Mouse (Mus musculus) cerebellum, postnatal 36 days (tissue): ENCODE results near the gene Calca.
"Not testable (repeated sequence)": the region's sequence is repeated elsewhere in the genome, so short reads cannot be mapped to it uniquely, and the experiment has no call there.

Experiments used
- DNase-seq, 2 experiments: peaks; one replicate each; pipeline ENCODE4 v3.0.0; 2021 to 2022; ENCODE audit warnings: mixed read lengths in 2 of 2

Gene Calca

DNA sequence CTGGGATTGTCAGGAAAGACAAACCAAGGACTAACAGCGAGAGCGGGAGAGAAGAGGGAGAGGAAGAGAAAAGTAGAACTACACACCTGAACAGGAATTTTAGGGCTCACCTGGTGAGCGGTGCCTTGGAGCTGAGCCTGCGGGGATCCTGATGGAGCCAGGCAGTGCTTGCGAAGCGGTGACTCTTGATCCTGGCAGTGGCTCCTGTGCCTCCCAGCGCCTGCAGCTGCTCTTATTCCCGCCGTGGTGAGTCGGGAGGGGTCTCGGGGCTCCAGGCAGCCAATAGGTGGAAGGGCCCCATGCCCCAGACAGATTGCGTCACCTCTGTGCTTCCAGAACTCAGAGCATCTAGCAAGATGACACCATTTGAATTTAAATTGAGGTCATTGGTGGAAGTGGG is at the start of gene Calca:
Calca (minus strand) TSS at position 256 of the 400 bp plus-strand sequence.
- DNase-seq: peak; percentile 25 to 28

DNA sequence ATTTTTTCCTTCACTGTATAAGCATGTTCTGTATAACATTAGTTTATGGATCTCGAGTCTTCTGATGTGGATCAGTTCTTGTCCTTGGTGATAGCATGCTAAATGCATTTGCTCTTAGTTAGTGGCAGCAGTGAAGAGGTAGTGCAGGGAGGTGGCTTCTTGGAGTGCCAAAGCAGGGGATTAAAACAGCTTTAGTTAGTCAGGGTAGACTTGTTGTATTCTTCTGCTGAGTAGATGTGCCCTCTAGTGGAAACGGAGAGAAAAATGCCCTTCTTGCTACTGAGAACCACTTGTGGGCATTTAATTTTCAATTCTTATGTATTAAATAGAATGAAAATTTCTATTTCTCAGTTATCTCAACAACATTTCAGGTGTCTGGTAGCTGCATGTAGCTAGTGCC is 36.5 kb upstream of the Calca start:
- no peak for DNase-seq

DNA sequence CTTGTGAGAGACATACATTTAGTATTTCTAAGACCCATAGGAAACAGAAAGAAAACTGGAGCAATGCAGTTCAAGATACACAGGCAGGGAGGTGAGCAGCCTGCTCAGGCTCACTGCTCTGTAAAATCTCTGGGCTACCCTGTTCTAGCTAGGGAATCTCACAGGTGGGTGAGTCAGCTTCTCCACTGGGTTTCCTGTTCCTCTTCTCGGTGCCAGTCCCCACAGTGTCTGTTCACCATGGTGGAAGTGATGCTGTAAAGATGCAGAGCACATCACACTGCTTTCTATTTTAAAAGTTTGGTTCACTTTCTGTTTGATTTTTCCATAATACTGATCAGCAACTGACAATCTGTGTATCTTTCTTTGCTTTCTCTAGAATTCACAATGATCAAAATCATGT is 35.2 kb upstream of the Calca start:
- DNase-seq: no peak

DNA sequence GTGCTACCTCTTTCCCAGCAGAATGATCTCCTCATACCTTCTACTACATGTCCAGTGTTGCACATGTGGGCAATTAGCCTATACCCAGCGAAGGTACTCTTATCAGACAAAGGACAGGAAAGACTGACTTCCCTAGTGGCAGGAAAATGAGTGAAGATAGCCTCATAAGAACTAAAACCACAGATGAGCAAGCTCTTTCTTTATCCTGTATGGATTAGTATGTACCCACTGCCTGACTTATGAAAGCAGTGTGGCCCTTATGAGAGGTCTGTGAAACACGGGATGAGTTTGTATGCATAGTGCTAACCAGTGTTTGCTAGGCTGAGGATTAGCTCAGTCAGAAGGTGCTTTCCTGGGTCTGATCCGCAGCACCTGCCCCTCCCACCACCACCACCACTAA is 13.6 kb upstream of the Calca start:
- DNase-seq: no peak

DNA sequence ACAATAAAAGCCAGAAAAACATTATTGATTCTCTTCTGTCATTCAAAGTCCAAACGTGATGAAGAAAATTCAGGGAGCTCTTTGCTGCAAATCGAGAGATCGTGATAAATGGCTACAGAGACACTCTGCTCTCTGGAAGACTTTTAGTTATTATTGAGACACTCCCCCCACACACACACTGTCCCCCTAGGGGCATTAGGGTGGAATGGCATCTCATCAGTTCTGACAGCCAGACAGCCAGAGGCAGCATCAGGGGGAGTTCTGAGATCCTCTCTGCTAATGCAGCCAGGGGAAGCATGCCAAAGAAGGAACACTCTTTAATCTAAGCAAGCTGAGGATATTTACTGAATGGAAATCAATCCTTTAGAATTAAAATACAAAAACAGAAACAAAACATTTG is 12.6 kb upstream of the Calca start:
- no peak for DNase-seq

DNA sequence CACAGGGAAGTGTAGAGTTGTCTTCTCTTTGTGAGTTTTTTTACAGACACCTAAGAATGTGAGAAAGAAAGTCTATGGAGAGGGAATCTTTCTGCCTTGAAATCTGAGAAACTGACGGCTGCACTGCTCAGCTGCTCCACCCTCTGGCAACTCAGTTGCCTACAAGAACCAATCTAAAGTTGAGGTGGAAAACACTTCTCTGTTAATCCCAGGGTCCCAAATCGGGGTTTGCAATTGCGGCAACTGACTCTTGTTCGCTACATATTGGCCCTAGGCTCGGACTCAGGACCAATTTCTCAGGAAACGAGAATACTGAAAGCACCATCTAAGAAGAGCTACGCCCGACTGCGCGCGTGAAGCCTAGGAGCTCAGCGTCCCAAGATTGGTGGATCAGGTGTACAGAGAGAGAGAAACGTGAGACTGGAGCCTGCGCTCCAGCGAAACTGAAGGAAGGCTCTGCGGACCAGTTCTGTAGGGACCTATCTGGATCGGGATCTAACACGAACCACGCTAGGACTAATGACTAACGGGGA is 522 bp downstream of the Calca start:
- peak; percentile 41 to 45 for DNase-seq

DNA sequence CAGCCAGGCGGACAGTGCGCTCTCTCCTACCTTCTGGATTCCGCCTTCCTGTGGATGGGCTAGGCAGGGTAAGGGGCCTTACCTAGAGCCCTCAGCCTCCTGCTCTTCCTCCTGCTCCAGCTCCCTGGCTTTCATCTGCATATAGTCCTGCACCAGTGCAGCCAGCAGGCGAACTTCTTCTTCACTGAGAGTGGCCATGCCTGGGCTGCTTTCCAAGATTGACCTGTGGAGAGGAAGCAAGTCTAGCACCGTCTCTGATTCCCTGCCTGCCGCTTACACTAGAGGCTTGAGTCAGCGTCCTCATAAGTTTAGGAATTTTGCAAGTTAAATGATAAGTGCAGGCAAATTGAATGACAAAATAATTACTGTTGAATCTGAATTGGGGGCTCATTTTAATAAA is 1.8 kb downstream of the Calca start:
- DNase-seq: no peak

DNA sequence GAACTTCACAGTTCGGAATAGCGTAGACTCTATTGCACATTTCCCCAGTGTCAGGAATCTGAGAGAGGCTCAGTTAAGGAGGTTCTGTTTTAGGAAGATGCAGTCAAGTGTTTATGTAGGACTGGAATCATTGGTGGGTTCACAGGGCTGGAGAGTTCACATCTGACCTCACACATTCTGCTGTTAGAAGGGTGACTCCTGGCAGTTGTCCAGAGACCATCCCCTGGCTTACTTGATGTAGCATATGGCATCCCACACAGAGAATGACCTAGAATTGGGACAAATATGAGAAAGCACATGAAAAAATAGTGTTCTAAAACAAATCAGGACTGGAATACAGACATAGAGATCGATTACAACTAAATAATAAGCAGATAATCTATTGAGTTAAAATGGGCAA is 10.2 kb downstream of the Calca start:
- DNase-seq: peak in 1 of 2 experiments; percentile 7

DNA sequence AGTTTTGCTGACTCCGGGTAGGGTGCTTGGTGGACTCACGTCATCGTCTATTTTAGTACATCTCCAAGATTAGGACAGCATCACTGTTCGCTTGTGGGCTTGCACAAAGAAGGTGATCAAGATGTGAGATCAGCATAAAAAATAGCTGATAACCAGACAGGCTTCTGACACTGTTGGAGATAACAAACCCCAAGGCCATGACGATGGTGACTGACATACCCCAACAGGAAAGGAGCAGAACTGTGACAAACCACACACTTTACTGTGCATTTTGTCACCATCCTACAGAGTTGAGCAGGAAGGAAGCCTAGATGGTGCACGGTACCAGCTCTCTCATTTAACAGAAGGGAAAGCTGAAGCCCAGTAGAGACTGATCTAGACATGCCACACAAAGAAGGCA is 19.4 kb downstream of the Calca start:
- DNase-seq: no peak

DNA sequence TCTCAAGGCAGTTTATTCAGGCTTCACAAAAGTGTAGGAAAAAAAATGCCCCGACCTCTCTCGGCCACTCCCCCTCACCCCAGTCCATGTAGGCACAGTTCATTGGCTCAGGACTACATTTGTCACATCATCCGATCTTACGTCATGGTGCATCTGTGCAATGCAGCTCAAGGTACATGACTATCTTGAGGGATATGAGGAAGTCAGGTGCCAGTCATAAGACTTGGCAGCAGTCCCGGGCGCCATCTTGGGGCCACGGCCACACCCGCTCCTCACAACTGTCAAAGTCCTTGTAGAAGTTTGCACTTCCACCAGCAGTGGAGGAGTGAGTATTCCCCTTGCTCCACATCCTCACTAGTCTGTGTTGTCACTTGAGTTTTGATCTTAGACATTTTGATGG is 41.8 kb downstream of the Calca start:
- DNase-seq: not testable (repeated sequence)

DNA sequence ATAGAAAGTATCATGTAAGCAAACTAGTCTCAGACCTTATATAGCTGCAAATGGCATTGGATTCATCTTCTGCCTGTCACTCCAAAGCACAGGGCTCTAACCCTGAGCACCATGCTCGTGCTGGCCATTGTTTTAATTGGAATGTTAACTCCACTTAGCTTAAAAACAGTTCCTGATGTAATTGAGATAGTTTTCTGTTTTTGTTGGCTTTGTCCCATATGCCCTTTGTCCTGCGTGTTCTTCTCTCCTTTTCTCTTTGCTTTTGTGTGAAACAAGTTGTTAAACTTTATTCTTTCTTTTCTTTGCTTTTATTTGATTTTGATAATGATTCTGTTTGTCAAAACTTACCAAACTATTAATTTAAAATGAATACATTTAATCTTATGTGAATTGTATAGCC is 53.7 kb downstream of the Calca start:
- no peak for DNase-seq
